Mouse (Mus musculus): ENCODE measurements around the gene Tpcn2.

Gene Tpcn2

GRCm38 (mm10) chr7:145283487-145284187 lies at the start of gene Tpcn2:
Gene Tpcn2 (minus strand): TSS chr7:145284011.
- peak; percentile 91 for DNase-seq (ENCODE audit: low read depth)

- no peak for DNase-seq (ENCODE audit: low read depth)
These were observed 48.7 kb upstream of the Tpcn2 start for GRCm38 (mm10) chr7:145332376-145333041.

GRCm38 (mm10) chr7:145330641-145331040 lies 46.8 kb upstream of the Tpcn2 start:
- no peak for DNase-seq (ENCODE audit: low read depth)

- DNase-seq (ENCODE audit: low read depth): no peak
These were observed 46.2 kb upstream of the Tpcn2 start for GRCm38 (mm10) chr7:145329982-145330381.

- no peak for DNase-seq (ENCODE audit: low read depth)
These were observed 41.9 kb upstream of the Tpcn2 start for GRCm38 (mm10) chr7:145325697-145326096.

GRCm38 (mm10) chr7:145323607-145324006 lies 39.8 kb upstream of the Tpcn2 start:
- no peak for DNase-seq (ENCODE audit: low read depth)

GRCm38 (mm10) chr7:145319481-145319880 lies 35.7 kb upstream of the Tpcn2 start:
- no peak for DNase-seq (ENCODE audit: low read depth)

GRCm38 (mm10) chr7:145317522-145317921 lies 33.7 kb upstream of the Tpcn2 start:
- no peak for DNase-seq (ENCODE audit: low read depth)

- DNase-seq (ENCODE audit: low read depth): no peak
These were observed 31.1 kb upstream of the Tpcn2 start, which contains the start of gene Mrgprd for GRCm38 (mm10) chr7:145314785-145315411. Gene Mrgprd (plus strand): TSS chr7:145314835.

- DNase-seq (ENCODE audit: low read depth): no peak
These were observed 28.3 kb upstream of the Tpcn2 start for GRCm38 (mm10) chr7:145312137-145312536.

- DNase-seq (ENCODE audit: low read depth): no peak
These were observed 26.7 kb upstream of the Tpcn2 start for GRCm38 (mm10) chr7:145310526-145310925.

- DNase-seq (ENCODE audit: low read depth): no peak
These were observed 26.1 kb upstream of the Tpcn2 start for GRCm38 (mm10) chr7:145309877-145310276.

GRCm38 (mm10) chr7:145308866-145309265 lies 25.1 kb upstream of the Tpcn2 start:
- DNase-seq (ENCODE audit: low read depth): no peak

- no peak for DNase-seq (ENCODE audit: low read depth)
These were observed 24.4 kb upstream of the Tpcn2 start for GRCm38 (mm10) chr7:145308061-145308675.

GRCm38 (mm10) chr7:145307636-145308035 lies 23.8 kb upstream of the Tpcn2 start:
- DNase-seq (ENCODE audit: low read depth): no peak

GRCm38 (mm10) chr7:145304153-145304552 lies 20.3 kb upstream of the Tpcn2 start:
- no peak for DNase-seq (ENCODE audit: low read depth)

- DNase-seq (ENCODE audit: low read depth): no peak
These were observed 18.9 kb upstream of the Tpcn2 start for GRCm38 (mm10) chr7:145302488-145303285.

- no peak for DNase-seq (ENCODE audit: low read depth)
These were observed 17.7 kb upstream of the Tpcn2 start for GRCm38 (mm10) chr7:145301341-145302005.

GRCm38 (mm10) chr7:145301008-145301340 lies 17.2 kb upstream of the Tpcn2 start:
- no peak for DNase-seq (ENCODE audit: low read depth)

- no peak for DNase-seq (ENCODE audit: low read depth)
These were observed 16.7 kb upstream of the Tpcn2 start, which contains the start of gene Mrgprf for GRCm38 (mm10) chr7:145300321-145301007. Gene Mrgprf (plus strand): TSS chr7:145300828.

Measured in c-Kit-positive CD71-negative TER-119-negative erythroid progenitor cells, embryonic 14.5 days (primary cell).